Mouse (Mus musculus): ENCODE measurements around the gene Mdh2.

DNA sequence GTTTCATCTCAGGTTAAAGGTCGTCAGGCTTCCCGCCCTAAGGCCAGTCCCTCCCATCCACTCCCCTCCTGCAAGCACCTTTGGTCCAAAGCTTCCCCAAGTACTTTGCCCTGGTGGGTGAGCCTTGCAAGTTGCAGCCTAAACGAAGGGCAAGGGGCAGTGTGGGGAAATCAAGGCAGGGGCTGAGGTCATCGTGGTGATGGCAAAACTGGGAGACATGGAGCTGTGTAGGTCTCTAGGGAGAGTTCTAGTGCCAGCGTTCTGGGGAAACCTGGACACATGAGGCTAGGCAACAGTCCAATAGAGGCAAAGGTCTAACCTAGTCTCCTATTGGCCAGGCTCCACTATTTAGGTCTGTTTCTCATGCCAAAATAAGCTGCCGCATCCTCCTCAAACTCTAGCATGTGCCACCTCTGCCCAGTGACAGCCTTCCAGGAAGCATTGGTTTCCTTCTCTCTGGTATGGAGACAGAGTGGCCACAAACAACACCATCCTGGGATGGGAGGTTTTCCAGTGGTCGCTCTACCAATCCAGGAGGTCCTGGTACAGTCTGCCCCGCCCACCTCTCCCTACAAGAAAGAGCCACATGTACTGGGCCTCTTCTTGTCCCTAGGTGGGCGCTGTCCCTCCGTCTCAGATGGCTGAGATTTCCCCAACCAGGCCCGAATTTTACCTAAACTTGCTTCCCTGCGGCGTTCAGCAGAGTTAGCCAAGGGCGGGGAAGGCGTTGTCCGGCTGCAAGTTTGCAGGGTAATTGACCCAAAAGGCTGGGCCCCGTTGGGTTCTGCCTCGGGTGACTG, 35.1 kb upstream of the Mdh2 start:
- TF ChIP-seq CTCF (IDR thresholded peaks at IDR 0.05; ENCODE audit: low read depth), result no peak
- no peak for TF ChIP-seq EP300 (IDR thresholded peaks at IDR 0.05; ENCODE audit: low read depth)

Measured in heart, postnatal 0 days (tissue).